Mouse (Mus musculus) forebrain, embryonic 13.5 days (tissue): ENCODE data around the gene Obox6. TPM values are rescaled to one million over a fixed set of nuclear protein-coding genes. Genes with fewer than 3 reads are reported as not detected.

Experiments
- ATAC-seq: fragments of 200-750 bp; cut with Nextera tagmentation; 2 replicates; pipeline ENCODE4 v1.8.0; 2017
- H3K27ac ChIP-seq: fragments of 300-500 bp; sonication (generic); 2 replicates; pipeline ENCODE4 v1.5.1; 2015; ENCODE audit warnings: inconsistent platforms, mild to moderate bottlenecking, moderate library complexity
- H3K27me3 ChIP-seq: fragments of 300-500 bp; sonication (generic); 2 replicates; pipeline ENCODE4 v1.6.1; 2015; ENCODE audit warnings: mild to moderate bottlenecking, inconsistent platforms
- H3K36me3 ChIP-seq: fragments of 300-500 bp; sonication (generic); 2 replicates; pipeline ENCODE4 v1.6.1; 2015; ENCODE audit warnings: mild to moderate bottlenecking, inconsistent platforms; ENCODE audit not compliant: poor library complexity, severe bottlenecking
- H3K4me1 ChIP-seq: fragments of 300-500 bp; sonication (generic); 2 replicates; pipeline ENCODE4 v1.6.1; 2015; ENCODE audit warnings: inconsistent platforms
- H3K4me2 ChIP-seq: fragments of 300-500 bp; sonication (generic); 2 replicates; pipeline ENCODE4 v1.6.1; 2015; ENCODE audit warnings: inconsistent platforms, mild to moderate bottlenecking, moderate library complexity
- H3K4me3 ChIP-seq: fragments of 300-500 bp; sonication (generic); 2 replicates; pipeline ENCODE4 v1.5.1; 2015; ENCODE audit warnings: mild to moderate bottlenecking, inconsistent platforms
- H3K9ac ChIP-seq: fragments of 300-500 bp; sonication (generic); 2 replicates; pipeline ENCODE4 v1.6.1; 2015; ENCODE audit warnings: mild to moderate bottlenecking, inconsistent platforms
- H3K9me3 ChIP-seq: fragments of 300-500 bp; sonication (generic); replicated peaks from 2 replicates; pipeline ENCODE4 v1.6.1; 2016; ENCODE audit warnings: inconsistent platforms
- WGBS: fragments of 180-500 bp; shearing (Covaris S2); methylation state at CpG from one replicate; pipeline ENCODE4 v1.1.7; 2015; 5-methylcytosine and 5-hydroxymethylcytosine counted together
- polyA plus RNA-seq: library from polyadenylated mRNA; unstranded; fragments of >200 nt; fragmentation: Nextera tagmentation; extraction: Ambion mirVana; gene quantifications from 2 replicates; pipeline ENCODE4 v1.2.1, GENCODE M21; 2015

Gene Obox6
- not detected in 2 replicates for polyA plus RNA-seq

GRCm38 (mm10) chr7:15839578-15839977 lies at the start of gene Obox6:
Obox6 (minus strand) TSS chr7:15839678.
- Histone ChIP-seq H3K27me3 (no peaks in the 10 kb centered on the region), H3K9me3 (peaks cover 21% of the 10 kb centered on the region; the same call in 1 of the 2 replicates), H3K27ac (no peak within 1 kb of the TSS), H3K9ac (no peak within 1 kb of the TSS), H3K4me3 (no peak within 1 kb of the TSS), H3K4me1 (no peaks in the 10 kb centered on the region), H3K36me3 (no peaks in the 10 kb centered on the region), H3K4me2 (no peak within 1 kb of the TSS)
- 93% methylated on average over 3 of the region's 3 CpGs for WGBS
- ATAC-seq: no peak

- Histone ChIP-seq H3K36me3 (no peaks in the 10 kb centered on the region), H3K9ac (no peak overlapping the region), H3K27ac (no peak overlapping the region), H3K4me2 (no peak overlapping the region), H3K9me3 (no peaks in the 10 kb centered on the region), H3K27me3 (no peaks in the 10 kb centered on the region), H3K4me3 (no peak overlapping the region), H3K4me1 (peaks cover 3% of the 10 kb centered on the region; the same call in 1 of the 2 replicates)
- WGBS: 95% methylated on average over 2 of the region's 2 CpGs
- no peak for ATAC-seq
Measured at GRCm38 (mm10) chr7:15884127-15884526, 44.6 kb upstream of the Obox6 start.

- Histone ChIP-seq H3K9me3 (no peaks in the 10 kb centered on the region), H3K4me3 (no peak within 1 kb of the TSS), H3K4me2 (no peak within 1 kb of the TSS), H3K27me3 (no peaks in the 10 kb centered on the region), H3K27ac (no peak within 1 kb of the TSS), H3K4me1 (peaks cover 3% of the 10 kb centered on the region; the same call in 1 of the 2 replicates), H3K36me3 (no peaks in the 10 kb centered on the region), H3K9ac (no peak within 1 kb of the TSS)
- no peak for ATAC-seq
- 87% methylated on average over 2 of the region's 2 CpGs for WGBS
Measured at GRCm38 (mm10) chr7:15882317-15882716, 42.8 kb upstream of the Obox6 start, which contains the start of gene Crxos. Crxos (plus strand) TSS chr7:15882617.

- ATAC-seq: no peak
- Histone ChIP-seq H3K4me3 (no peak overlapping the region), H3K4me2 (no peak overlapping the region), H3K27me3 (no peaks in the 10 kb centered on the region), H3K36me3 (no peaks in the 10 kb centered on the region), H3K9me3 (no peaks in the 10 kb centered on the region), H3K27ac (no peak overlapping the region), H3K4me1 (peaks cover 3% of the 10 kb centered on the region; the same call in 1 of the 2 replicates), H3K9ac (no peak overlapping the region)
- 42% methylated on average over 3 of the region's 3 CpGs for WGBS
Measured at GRCm38 (mm10) chr7:15881831-15882230, 42.4 kb upstream of the Obox6 start.

GRCm38 (mm10) chr7:15881388-15881787 lies 41.9 kb upstream of the Obox6 start:
- H3K9ac ChIP-seq: no peak overlapping the region
- H3K4me2 ChIP-seq: no peak overlapping the region
- no peak overlapping the region for H3K27ac ChIP-seq
- no peak for ATAC-seq
- WGBS: under 1% methylated on average over 7 of the region's 7 CpGs
- no peaks in the 10 kb centered on the region for H3K27me3 ChIP-seq
- no peak overlapping the region for H3K4me3 ChIP-seq
- H3K9me3 ChIP-seq: no peaks in the 10 kb centered on the region
- H3K36me3 ChIP-seq: no peaks in the 10 kb centered on the region
- peaks cover 3% of the 10 kb centered on the region; the same call in 1 of the 2 replicates for H3K4me1 ChIP-seq

GRCm38 (mm10) chr7:15879756-15880155 lies 40.3 kb upstream of the Obox6 start, which contains the start of gene Crx:
Crx (minus strand) TSS chr7:15879968.
- H3K9me3 ChIP-seq: no peaks in the 10 kb centered on the region
- no peak for ATAC-seq
- H3K27ac ChIP-seq: no peak within 1 kb of the TSS
- no peaks in the 10 kb centered on the region for H3K27me3 ChIP-seq
- no peak within 1 kb of the TSS for H3K4me3 ChIP-seq
- no peaks in the 10 kb centered on the region for H3K36me3 ChIP-seq
- H3K4me1 ChIP-seq: peaks cover 3% of the 10 kb centered on the region; the same call in 1 of the 2 replicates
- 27% methylated on average over 4 of the region's 4 CpGs for WGBS
- no peak within 1 kb of the TSS for H3K4me2 ChIP-seq
- H3K9ac ChIP-seq: no peak within 1 kb of the TSS

- Histone ChIP-seq H3K9me3 (no peaks in the 10 kb centered on the region), H3K36me3 (no peaks in the 10 kb centered on the region), H3K4me1 (no peaks in the 10 kb centered on the region), H3K4me2 (no peak overlapping the region), H3K9ac (no peak overlapping the region), H3K27ac (no peak overlapping the region), H3K27me3 (no peaks in the 10 kb centered on the region), H3K4me3 (no peak overlapping the region)
- ATAC-seq: no peak
- 53% methylated on average over 4 of the region's 4 CpGs for WGBS
Measured at GRCm38 (mm10) chr7:15864104-15864503, 24.6 kb upstream of the Obox6 start.

GRCm38 (mm10) chr7:15859657-15860056 lies 20.2 kb upstream of the Obox6 start:
- no peaks in the 10 kb centered on the region for H3K36me3 ChIP-seq
- no peak overlapping the region for H3K9ac ChIP-seq
- H3K9me3 ChIP-seq: no peaks in the 10 kb centered on the region
- 34% methylated on average over 2 of the region's 2 CpGs for WGBS
- H3K27me3 ChIP-seq: no peaks in the 10 kb centered on the region
- no peaks in the 10 kb centered on the region for H3K4me1 ChIP-seq
- ATAC-seq: no peak
- no peak overlapping the region for H3K4me3 ChIP-seq
- no peak overlapping the region for H3K27ac ChIP-seq
- H3K4me2 ChIP-seq: no peak overlapping the region

Other genes starting within 250 kb of the Obox6 start
- not detected in 2 replicates for gene Obox3, start 199.8 kb downstream of the Obox6 start, polyA plus RNA-seq
- not detected in 2 replicates for gene Obox5, start 89.5 kb downstream of the Obox6 start, polyA plus RNA-seq
- not detected in 2 replicates for gene Crx, start 40.3 kb upstream of the Obox6 start, polyA plus RNA-seq
- not detected in 2 replicates for gene Crxos, start 42.9 kb upstream of the Obox6 start, polyA plus RNA-seq
- 1,237 and 1,357 TPM in 2 replicates for gene Selenow, start 82.7 kb upstream of the Obox6 start, polyA plus RNA-seq
- 150 and 152 TPM in 2 replicates for gene Nop53, start 106.4 kb upstream of the Obox6 start, polyA plus RNA-seq
- 3.6 and 4.4 TPM in 2 replicates for gene Ehd2, start 127.9 kb upstream of the Obox6 start, polyA plus RNA-seq
- 8.4 and 8.5 TPM in 2 replicates for gene Bicra, start 208.2 kb upstream of the Obox6 start, polyA plus RNA-seq
- not detected in 2 replicates for gene Zfp541, start 222.1 kb upstream of the Obox6 start, polyA plus RNA-seq